Mouse (Mus musculus) forebrain, embryonic 11.5 days (tissue): Measurements from ENCODE around the gene Dedd2. TPM values are rescaled to one million over a fixed set of nuclear protein-coding genes. Genes with fewer than 3 reads are reported as not detected.

Experiments
- ATAC-seq: fragments of 200-750 bp; cut with Nextera tagmentation; replicated peaks from 2 replicates; pipeline ENCODE4 v1.8.0; 2017; ENCODE audit warnings: moderate TSS enrichment; ENCODE audit not compliant: low FRiP score
- DNase-seq: peaks from one replicate; pipeline ENCODE4 v3.0.0-alpha.2; 2017; ENCODE audit warnings: low spot score
- H3K27ac ChIP-seq: fragments of 300-500 bp; sonication (generic); 2 replicates; pipeline ENCODE4 v1.5.1; 2014; ENCODE audit warnings: low read depth, low read length
- H3K27me3 ChIP-seq: fragments of 300-500 bp; sonication (generic); 2 replicates; pipeline ENCODE4 v1.6.1; 2014; ENCODE audit warnings: mild to moderate bottlenecking, low read length, mixed read lengths; ENCODE audit not compliant: control insufficient read depth, insufficient read depth
- H3K36me3 ChIP-seq: fragments of 300-500 bp; sonication (generic); 2 replicates; pipeline ENCODE4 v1.6.1; 2014; ENCODE audit warnings: mild to moderate bottlenecking, low read length, moderate library complexity, mixed read lengths; ENCODE audit not compliant: control insufficient read depth, insufficient read depth
- H3K4me1 ChIP-seq: fragments of 300-500 bp; sonication (generic); replicated peaks from 2 replicates; pipeline ENCODE4 v1.6.1; 2014; ENCODE audit warnings: low read length, mixed read lengths; ENCODE audit not compliant: control insufficient read depth, insufficient read depth
- H3K4me2 ChIP-seq: fragments of 300-500 bp; sonication (generic); 2 replicates; pipeline ENCODE4 v1.6.1; 2014; ENCODE audit warnings: low read depth, mild to moderate bottlenecking, low read length, moderate library complexity, mixed read lengths; ENCODE audit not compliant: severe bottlenecking
- H3K4me3 ChIP-seq: fragments of 300-500 bp; sonication (generic); 2 replicates; pipeline ENCODE4 v1.5.1; 2014; ENCODE audit warnings: low read depth, low read length
- H3K9ac ChIP-seq: fragments of 300-500 bp; sonication (generic); 2 replicates; pipeline ENCODE4 v1.6.1; 2014; ENCODE audit warnings: low read length
- H3K9me3 ChIP-seq: fragments of 300-500 bp; sonication (generic); 2 replicates; pipeline ENCODE4 v1.6.1; 2016; ENCODE audit warnings: low read length, mixed read lengths; ENCODE audit not compliant: control insufficient read depth
- WGBS: fragments of 180-500 bp; shearing (Covaris S2); extraction: QIAGEN DNeasy Blood & Tissue Kit; methylation state at CpG from one replicate; pipeline ENCODE4 v1.1.7; 2014; 5-methylcytosine and 5-hydroxymethylcytosine counted together
- polyA plus RNA-seq: library from polyadenylated mRNA; unstranded; fragments of >200 nt; fragmentation: Nextera tagmentation; extraction: Ambion mirVana; gene quantifications from 2 replicates; pipeline ENCODE4 v1.2.1, GENCODE M21; 2014

Gene Dedd2
- 11.2 TPM in 2 replicates for polyA plus RNA-seq

GRCm38 (mm10) chr7:25220457-25221101, at the start of gene Dedd2:
TSS of gene Dedd2 (minus strand) at chr7:25220615.
- Histone ChIP-seq H3K9me3 (no peaks in the 10 kb centered on the region), H3K27me3 (no peaks in the 10 kb centered on the region), H3K9ac (peak within 1 kb of the TSS; percentile 72), H3K4me1 (peaks cover 17% of the 10 kb centered on the region), H3K4me3 (peak within 1 kb of the TSS; percentile 55), H3K27ac (peak within 1 kb of the TSS; percentile 62), H3K36me3 (peaks cover 4% of the 10 kb centered on the region; the same call in 1 of the 2 replicates), H3K4me2 (peak within 1 kb of the TSS; percentile 92)
- WGBS = 7% methylated on average over 20 of the region's 20 CpGs
- ATAC-seq = no peak
- DNase-seq = no peak

GRCm38 (mm10) chr7:25269545-25270271, 49.3 kb upstream of the Dedd2 start:
- Histone ChIP-seq H3K4me3 (no peak overlapping the region), H3K9me3 (no peaks in the 10 kb centered on the region), H3K36me3 (no peaks in the 10 kb centered on the region; the same call in 1 of the 2 replicates), H3K9ac (0 out of 2 replicates have a peak overlapping the region, but pooled peaks have one; percentile 7), H3K4me2 (no peak overlapping the region; the same call in 1 of the 2 replicates), H3K27me3 (no peaks in the 10 kb centered on the region), H3K27ac (no peak overlapping the region), H3K4me1 (peaks cover 9% of the 10 kb centered on the region; the same call in 1 of the 2 replicates)
- ATAC-seq (no peak), DNase-seq (peak; percentile 40)
- WGBS = 85% methylated on average over 8 of the region's 8 CpGs

DNA sequence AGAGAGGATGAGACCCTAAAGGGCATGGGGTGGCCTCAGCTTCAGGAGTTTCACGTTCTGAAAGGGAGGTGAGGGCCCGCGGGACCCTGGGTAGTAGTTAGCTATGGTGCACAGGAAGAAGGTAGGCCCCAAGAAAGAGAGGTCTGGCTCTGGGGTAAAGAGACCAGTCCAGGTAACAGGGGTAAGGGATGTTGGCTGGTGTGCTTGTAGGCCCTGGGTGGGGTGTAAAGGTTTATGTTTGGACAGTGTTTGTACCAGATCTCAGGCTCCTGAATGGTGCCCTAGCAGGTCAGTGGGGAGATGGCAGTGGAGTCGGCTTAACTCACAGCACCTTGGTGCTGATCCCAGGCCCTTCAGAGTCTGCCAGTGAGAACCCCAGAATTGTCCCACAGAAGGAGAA, 48.6 kb upstream of the Dedd2 start:
- H3K27ac ChIP-seq = no peak overlapping the region
- no peaks in the 10 kb centered on the region for H3K27me3 ChIP-seq
- H3K4me2 ChIP-seq = peak overlapping the region; percentile 81
- H3K36me3 ChIP-seq = no peaks in the 10 kb centered on the region; the same call in 1 of the 2 replicates
- peak overlapping the region; percentile 82 for H3K4me3 ChIP-seq
- H3K4me1 ChIP-seq = peaks cover 9% of the 10 kb centered on the region; the same call in 1 of the 2 replicates
- peak; percentile 51 for DNase-seq
- 43% methylated on average over 4 of the region's 4 CpGs for WGBS
- no peak for ATAC-seq
- peak overlapping the region; percentile 77 for H3K9ac ChIP-seq
- H3K9me3 ChIP-seq = no peaks in the 10 kb centered on the region

DNA sequence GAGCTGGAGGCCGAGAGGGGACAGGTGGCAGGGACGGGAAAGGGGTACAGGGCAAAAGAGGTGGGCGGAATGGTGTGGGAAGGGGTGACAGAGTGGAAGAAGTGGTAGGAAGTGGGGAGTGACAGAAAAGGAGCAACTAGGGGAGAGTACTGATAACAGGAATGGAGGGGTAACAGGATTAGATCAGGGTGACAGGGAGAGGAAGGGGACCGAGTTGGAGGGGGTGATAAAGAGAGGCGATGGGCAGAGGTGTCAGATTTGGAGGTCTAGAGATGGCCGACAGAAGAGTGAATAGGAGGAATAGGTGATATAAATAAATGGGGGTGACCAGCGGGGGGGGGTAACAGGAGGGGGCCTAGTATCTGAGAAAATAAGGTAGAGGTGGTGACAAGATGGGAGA, 48.2 kb upstream of the Dedd2 start:
- H3K9me3 ChIP-seq = no peaks in the 10 kb centered on the region
- no peaks in the 10 kb centered on the region; the same call in 1 of the 2 replicates for H3K36me3 ChIP-seq
- H3K27ac ChIP-seq = peak overlapping the region; percentile 51
- peak overlapping the region; percentile 82 for H3K4me3 ChIP-seq
- peak overlapping the region; percentile 81 for H3K4me2 ChIP-seq
- H3K27me3 ChIP-seq = no peaks in the 10 kb centered on the region
- ATAC-seq = peak; percentile 7; the same call in 1 of the 2 replicates
- peaks cover 9% of the 10 kb centered on the region; the same call in 1 of the 2 replicates for H3K4me1 ChIP-seq
- 5% methylated on average over 7 of the region's 7 CpGs for WGBS
- DNase-seq = no peak
- H3K9ac ChIP-seq = peak overlapping the region; percentile 77

DNA sequence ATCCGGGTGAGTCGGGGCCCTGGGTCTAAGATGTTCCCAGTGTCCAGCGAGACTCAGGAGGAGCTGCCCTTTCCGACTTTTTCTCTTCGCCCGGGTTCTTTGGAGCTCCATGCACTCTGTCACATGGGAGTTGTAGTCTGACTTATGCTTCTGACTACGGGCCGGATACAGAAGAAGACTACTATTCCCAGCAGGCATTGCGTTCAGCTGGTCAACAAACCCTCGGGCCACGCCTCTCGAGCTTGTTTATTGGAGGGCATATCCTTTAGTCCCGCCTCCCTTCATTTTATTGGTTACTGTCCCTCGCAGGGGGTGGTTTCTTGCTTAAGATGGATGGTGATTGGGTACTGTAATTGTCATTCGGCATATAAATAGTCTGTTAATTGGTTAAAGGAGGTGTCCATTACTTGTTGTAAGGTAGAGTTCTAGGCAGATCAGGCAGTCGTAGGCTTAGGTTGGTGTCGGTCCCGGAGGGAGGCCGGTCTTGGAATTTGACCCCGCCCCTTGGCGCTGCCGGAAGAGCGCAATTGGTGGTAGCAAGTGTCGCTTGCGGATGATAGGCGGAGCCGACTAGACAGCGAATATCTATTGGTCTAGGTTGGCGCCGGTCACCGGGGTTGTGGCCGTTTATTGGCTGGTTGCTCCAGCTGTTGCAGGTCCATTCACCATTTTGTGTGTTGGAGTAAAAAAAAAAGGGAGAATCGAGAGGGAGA, 47.5 kb upstream of the Dedd2 start:
- peak overlapping the region; percentile 86 for H3K27ac ChIP-seq
- H3K4me2 ChIP-seq = peak overlapping the region; percentile 81
- no peaks in the 10 kb centered on the region; the same call in 1 of the 2 replicates for H3K36me3 ChIP-seq
- ATAC-seq (peak; percentile 95), DNase-seq (peak; percentile 99)
- H3K4me1 ChIP-seq = peaks cover 9% of the 10 kb centered on the region; the same call in 1 of the 2 replicates
- under 1% methylated on average over 33 of the region's 33 CpGs for WGBS
- peak overlapping the region; percentile 82 for H3K4me3 ChIP-seq
- no peaks in the 10 kb centered on the region for H3K9me3 ChIP-seq
- H3K27me3 ChIP-seq = no peaks in the 10 kb centered on the region
- H3K9ac ChIP-seq = peak overlapping the region; percentile 77

- peak; percentile 86 for ATAC-seq
- no peaks in the 10 kb centered on the region; the same call in 1 of the 2 replicates for H3K36me3 ChIP-seq
- H3K9ac ChIP-seq = peak within 1 kb of the TSS; percentile 77
- H3K27ac ChIP-seq = peak within 1 kb of the TSS; percentile 86
- peak within 1 kb of the TSS; percentile 82 for H3K4me3 ChIP-seq
- H3K9me3 ChIP-seq = no peaks in the 10 kb centered on the region
- peak within 1 kb of the TSS; percentile 81 for H3K4me2 ChIP-seq
- peak; percentile 98 for DNase-seq
- no peaks in the 10 kb centered on the region for H3K27me3 ChIP-seq
- H3K4me1 ChIP-seq = peaks cover 9% of the 10 kb centered on the region; the same call in 1 of the 2 replicates
- WGBS = 0% methylated on average over 29 of the region's 29 CpGs
Observed at GRCm38 (mm10) chr7:25267301-25267750, 46.9 kb upstream of the Dedd2 start, which contains the start of gene Cic. TSS of gene Cic (plus strand) at chr7:25267704.

DNA sequence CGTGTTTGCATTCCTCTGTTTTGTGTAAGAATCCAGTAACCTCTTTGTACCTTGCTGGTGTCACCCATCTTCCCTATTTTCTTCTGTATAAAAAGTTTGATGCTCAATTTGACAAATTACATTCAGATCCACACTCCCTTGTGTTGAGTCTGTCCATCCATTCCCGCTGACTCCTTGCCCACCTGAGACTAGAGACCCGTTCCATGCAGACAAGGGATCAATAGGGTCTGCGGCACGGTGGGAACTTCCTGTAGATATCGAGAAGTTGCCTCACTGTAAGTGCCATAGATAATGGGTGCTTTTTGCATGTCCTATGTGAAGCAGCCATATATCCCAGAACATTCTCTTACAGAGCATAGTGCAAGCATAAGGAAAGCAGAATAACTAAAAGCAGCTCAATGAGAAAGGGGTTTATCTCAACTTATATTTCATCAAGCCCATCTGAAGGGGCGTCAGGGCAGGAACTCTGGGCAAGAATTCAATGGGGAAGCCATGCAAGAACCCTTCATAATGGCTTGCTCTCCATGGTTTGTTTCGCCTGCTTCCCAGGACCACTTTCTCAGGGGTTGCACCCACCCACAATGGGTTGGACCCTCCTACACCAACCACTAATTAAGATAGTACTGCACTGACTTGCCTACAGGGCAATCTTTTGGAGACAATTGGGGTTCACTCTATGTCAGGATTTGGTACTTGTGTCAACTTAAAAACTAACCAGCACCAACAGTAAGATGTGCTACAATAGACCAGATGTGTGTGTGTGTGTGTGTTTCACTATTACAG, 46.0 kb upstream of the Dedd2 start:
- no peaks in the 10 kb centered on the region; the same call in 1 of the 2 replicates for H3K36me3 ChIP-seq
- peaks cover 9% of the 10 kb centered on the region; the same call in 1 of the 2 replicates for H3K4me1 ChIP-seq
- DNase-seq (peak; percentile 28), ATAC-seq (no peak)
- no peak overlapping the region; the same call in 1 of the 2 replicates for H3K9ac ChIP-seq
- H3K4me3 ChIP-seq = peak overlapping the region; percentile 82; the same call in 1 of the 2 replicates
- H3K4me2 ChIP-seq = no peak overlapping the region
- no peaks in the 10 kb centered on the region for H3K9me3 ChIP-seq
- H3K27me3 ChIP-seq = no peaks in the 10 kb centered on the region
- 91% methylated on average over 8 of the region's 8 CpGs for WGBS
- no peak overlapping the region for H3K27ac ChIP-seq
